Mouse (Mus musculus) E14TG2a.4 (cell line): ENCODE data around the gene Rbak.
A peak's percentile ranks its signal among the peaks of the same experiment; 100 is the strongest.
"Not testable (repeated sequence)": the region's sequence is repeated elsewhere in the genome, so short reads cannot be mapped to it uniquely, and the experiment has no call there.

Experiments used
- H3K27me3 ChIP-seq: 2 replicates; pipeline ENCODE4 v1.6.1; 2014; ENCODE audit warnings: low read length, control low read depth; ENCODE audit not compliant: insufficient read depth
- H3K36me3 ChIP-seq: 2 replicates; pipeline ENCODE4 v1.6.1; 2014; ENCODE audit warnings: low read length, control low read depth; ENCODE audit not compliant: insufficient read depth
- H3K4me1 ChIP-seq: replicated peaks from 2 replicates; pipeline ENCODE4 v1.6.1; 2014; ENCODE audit warnings: low read depth, low read length, control low read depth
- H3K4me3 ChIP-seq: replicated peaks from 2 replicates; pipeline ENCODE4 v1.5.1; 2014; ENCODE audit warnings: mild to moderate bottlenecking, low read length
- H3K9me3 ChIP-seq: 2 replicates; pipeline ENCODE4 v1.6.1; 2014; ENCODE audit warnings: low read length, control low read depth
- CTCF ChIP-seq: conservative IDR thresholded peaks from 2 replicates; pipeline ENCODE4 v1.5.1; 2014; ENCODE audit warnings: low read length
- NANOG ChIP-seq: IDR thresholded peaks from 2 replicates; pipeline ENCODE4 v1.6.1; 2014; ENCODE audit warnings: borderline replicate concordance, low read length, mixed read lengths
- POU5F1 ChIP-seq: IDR thresholded peaks from 2 replicates; pipeline ENCODE4 v1.6.1; 2014; ENCODE audit warnings: low read length, borderline replicate concordance

Rbak gene

DNA sequence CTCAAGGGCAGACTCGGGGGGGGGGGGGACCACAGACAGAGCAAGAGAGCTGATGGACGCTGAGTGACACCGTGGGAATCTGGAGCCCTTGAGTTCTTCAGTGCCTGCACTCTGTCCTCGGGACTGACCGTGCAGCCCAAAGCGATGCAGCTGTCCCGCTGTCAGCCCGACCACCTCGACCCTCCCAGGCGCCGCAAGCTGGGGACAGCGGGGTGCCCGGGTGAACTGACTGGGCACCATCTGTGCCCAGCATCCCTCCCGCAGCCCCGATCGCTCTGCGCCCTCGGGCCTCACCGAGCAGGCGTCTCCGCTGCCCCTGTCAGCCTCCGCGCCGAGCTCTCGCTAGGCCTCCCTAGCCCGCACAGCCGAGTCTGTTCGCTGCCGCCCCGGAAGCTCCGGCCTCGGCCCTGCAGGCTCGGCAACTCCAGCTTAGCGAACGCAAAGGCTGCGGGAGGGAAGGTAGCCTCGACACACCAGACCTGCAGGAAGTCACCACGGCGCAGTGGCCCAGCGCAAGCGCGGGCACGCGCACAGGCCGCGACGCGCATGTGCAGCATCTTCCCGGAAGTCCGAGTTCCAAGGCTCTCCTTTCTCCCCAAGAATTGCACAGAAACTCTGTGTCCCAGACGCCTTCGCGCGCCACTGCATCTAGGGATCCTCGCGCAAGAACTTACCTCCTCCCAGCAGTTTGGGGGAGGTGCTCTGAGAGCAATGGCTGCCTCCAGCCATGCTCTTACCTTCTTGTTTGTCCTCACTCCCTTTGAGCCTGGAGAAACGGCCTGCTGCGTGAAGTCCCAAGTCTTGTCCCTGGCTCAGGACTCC lies at the start of gene Rbak, which contains the start of gene Spdye4b:
Gene Rbak (minus strand): TSS at position 521 of the 822 bp plus-strand sequence.
Gene Spdye4b (plus strand): TSS at position 763 of the 822 bp plus-strand sequence.
- Histone ChIP-seq H3K36me3 (peaks cover 30% of the 10 kb centered on the region), H3K4me3 (peak within 1 kb of the TSS; percentile 91), H3K9me3 (peaks cover 6% of the 10 kb centered on the region), H3K4me1 (peaks cover 13% of the 10 kb centered on the region), H3K27me3 (no peaks in the 10 kb centered on the region; the same call in 1 of the 2 replicates)
- no peak for TF ChIP-seq CTCF
- TF ChIP-seq POU5F1: no peak
- no peak for TF ChIP-seq NANOG

DNA sequence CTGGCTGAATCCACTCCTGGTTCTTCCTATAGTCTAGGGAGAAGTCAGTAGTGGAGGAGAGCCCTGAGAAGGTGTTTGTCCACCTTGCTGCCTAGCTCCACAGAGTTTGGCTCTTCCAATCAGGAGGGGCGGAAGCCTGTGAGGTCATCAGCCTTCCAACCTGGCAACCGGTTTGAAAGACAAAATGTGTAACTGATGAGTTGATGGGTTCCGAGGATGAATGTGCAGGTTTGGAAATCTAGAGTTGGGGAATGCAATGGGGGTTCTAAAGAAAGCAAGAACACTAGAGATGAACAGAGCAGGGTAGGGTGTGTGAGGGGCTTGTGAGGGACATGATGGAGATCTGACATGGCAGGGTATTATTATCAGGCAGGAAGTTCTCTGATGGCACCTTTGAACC lies 46.2 kb upstream of the Rbak start, which contains the start of gene Spdye4a:
Gene Spdye4a (minus strand): TSS at position 101 of the 400 bp plus-strand sequence.
- Histone ChIP-seq H3K27me3 (peaks cover 7% of the 10 kb centered on the region), H3K4me3 (no peak within 1 kb of the TSS), H3K9me3 (no peaks in the 10 kb centered on the region), H3K36me3 (no peaks in the 10 kb centered on the region), H3K4me1 (no peaks in the 10 kb centered on the region)
- no peak for TF ChIP-seq CTCF
- no peak for TF ChIP-seq POU5F1
- no peak for TF ChIP-seq NANOG

DNA sequence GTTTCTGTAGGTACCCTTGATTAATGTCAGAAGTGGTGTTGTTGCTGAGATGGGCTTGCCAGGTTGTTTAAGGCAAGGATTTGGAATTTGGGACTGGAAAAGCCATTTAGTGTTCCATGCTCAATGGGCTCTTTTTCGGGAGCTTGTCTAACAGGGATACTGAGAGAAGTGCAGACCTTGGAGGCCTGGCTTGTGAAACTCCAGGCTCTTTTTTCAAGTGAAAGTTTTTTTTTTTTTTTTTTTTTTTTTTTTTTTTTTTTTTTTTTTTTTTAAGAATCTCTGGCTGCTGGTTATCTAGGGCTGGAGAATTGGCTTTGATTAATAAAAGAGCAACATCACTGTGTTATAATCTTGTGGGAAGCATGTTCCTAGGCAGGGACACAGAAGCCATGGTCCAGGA lies 41.7 kb upstream of the Rbak start:
- Histone ChIP-seq H3K9me3 (no peaks in the 10 kb centered on the region), H3K4me1 (no peaks in the 10 kb centered on the region; the same call in 1 of the 2 replicates)

DNA sequence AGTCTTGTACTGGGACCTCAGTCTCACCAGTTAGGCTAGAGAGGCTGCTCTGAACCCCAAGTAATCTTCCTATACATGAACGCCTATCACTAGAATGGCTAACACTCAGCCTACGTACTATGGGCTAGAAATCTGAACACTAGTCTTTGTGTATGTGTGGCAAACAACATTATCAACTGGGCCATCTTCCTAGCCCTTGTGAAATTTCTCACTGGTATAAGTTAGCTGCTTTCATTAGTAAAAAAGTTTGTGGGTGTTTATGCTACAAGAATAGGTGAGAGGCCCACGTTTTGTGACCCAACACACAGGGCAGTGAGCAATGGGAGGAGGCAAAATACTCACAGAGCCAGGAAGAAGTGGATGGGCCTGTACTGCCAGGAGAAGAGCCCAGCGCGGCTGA lies 40.4 kb upstream of the Rbak start:
- peaks cover 3% of the 10 kb centered on the region for H3K27me3 ChIP-seq
- no peaks in the 10 kb centered on the region; the same call in 1 of the 2 replicates for H3K4me1 ChIP-seq
- no peaks in the 10 kb centered on the region for H3K36me3 ChIP-seq
- H3K4me3 ChIP-seq: no peak overlapping the region
- no peak for TF ChIP-seq NANOG
- no peak for TF ChIP-seq POU5F1
- TF ChIP-seq CTCF: no peak
- H3K9me3 ChIP-seq: no peaks in the 10 kb centered on the region

More for the DNA sequence above, 41.7 kb upstream of the Rbak start:
- TF ChIP-seq POU5F1: no peak
- TF ChIP-seq NANOG: no peak
- TF ChIP-seq CTCF: no peak
- Histone ChIP-seq H3K4me3 (no peak overlapping the region), H3K36me3 (no peaks in the 10 kb centered on the region), H3K27me3 (peaks cover 7% of the 10 kb centered on the region)

DNA sequence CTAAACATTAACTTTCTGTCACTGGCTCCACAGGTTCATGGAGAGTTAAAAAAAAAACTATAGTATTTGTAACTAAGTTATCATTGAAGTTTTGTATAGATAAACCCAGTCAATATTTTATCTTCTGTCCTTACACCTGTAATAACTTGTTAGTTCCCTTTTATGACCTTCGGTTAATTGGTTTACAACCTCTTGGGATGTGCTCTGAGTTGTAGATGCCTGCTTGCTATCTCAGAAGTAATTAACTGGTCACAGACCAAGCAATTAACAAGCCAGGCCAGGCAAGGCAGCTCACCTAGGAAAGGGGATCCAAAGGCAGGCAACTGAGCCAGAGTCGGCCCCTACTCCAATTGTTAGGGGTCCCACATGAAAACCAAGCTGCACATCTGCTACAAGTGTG lies 33.3 kb upstream of the Rbak start:
- no peak for TF ChIP-seq NANOG
- no peak for TF ChIP-seq CTCF
- no peak for TF ChIP-seq POU5F1
- Histone ChIP-seq H3K4me1 (no peaks in the 10 kb centered on the region; the same call in 1 of the 2 replicates), H3K27me3 (no peaks in the 10 kb centered on the region), H3K9me3 (peaks cover 36% of the 10 kb centered on the region), H3K36me3 (no peaks in the 10 kb centered on the region), H3K4me3 (no peak overlapping the region)

DNA sequence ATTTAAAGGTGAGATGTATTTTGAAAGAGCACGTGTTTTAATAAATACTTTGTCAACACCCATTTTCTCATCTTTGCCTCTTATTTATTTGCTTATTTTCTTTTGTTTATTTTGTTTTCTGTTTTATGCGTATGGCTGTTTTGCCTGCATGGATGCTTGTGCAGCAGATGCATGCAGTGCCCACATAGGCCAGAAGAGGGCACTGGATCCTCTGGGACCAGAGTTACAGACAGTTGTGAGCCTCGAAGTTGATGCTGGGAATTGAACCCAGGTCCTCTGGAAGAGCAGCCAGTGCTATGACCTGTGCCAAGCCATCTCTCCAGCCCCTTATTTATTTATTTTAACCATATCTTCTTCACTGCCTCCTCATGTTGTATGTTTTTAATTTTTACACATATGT lies 24.4 kb upstream of the Rbak start:
- Histone ChIP-seq H3K9me3 (peaks cover 53% of the 10 kb centered on the region), H3K4me1 (no peaks in the 10 kb centered on the region), H3K27me3 (no peaks in the 10 kb centered on the region), H3K36me3 (no peaks in the 10 kb centered on the region), H3K4me3 (no peak overlapping the region)
- TF ChIP-seq NANOG (no peak), CTCF (peak; percentile 30)

DNA sequence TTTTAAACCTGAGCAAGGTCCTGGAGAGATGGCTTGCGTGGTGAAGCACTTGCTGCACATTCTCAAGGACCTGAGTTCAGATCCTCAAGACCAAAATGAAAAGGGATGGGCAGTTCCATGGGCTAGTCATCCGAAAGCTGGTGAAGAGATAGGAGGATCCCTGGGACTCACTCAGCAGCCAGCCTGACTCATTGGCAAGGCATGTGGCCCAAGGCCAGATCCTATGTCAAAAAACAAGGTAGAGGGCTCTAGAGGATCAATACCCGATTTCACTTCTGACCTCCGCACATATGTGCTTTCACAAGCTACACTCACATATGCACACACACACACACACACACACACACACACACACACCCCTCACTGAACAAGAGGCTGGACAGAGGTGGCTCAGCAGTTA lies 15.9 kb upstream of the Rbak start:
- Histone ChIP-seq H3K36me3 (no peaks in the 10 kb centered on the region), H3K4me3 (no peak overlapping the region), H3K27me3 (no peaks in the 10 kb centered on the region; the same call in none of the 2 replicates), H3K9me3 (peaks cover 14% of the 10 kb centered on the region), H3K4me1 (no peaks in the 10 kb centered on the region)
- TF ChIP-seq CTCF: no peak
- no peak for TF ChIP-seq POU5F1
- TF ChIP-seq NANOG: no peak

DNA sequence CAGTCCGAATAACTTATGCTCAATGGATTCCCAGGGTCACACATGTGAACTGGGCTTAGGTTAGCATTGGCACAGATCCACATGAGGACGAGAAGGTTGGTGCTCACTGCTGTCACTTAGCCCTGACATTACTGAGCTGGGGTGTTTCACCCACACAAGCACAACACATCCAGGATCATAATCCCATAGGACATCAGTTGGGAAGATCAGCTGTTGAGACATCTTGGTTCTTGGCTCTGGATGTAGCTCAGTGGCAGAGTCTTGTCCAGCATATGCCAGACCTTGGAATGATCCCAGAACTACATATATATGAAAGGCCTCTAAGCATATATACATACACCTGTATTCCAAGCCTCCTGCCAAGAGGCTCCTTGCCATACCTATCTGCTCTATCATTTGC lies 14.6 kb upstream of the Rbak start:
- Histone ChIP-seq H3K27me3 (no peaks in the 10 kb centered on the region; the same call in none of the 2 replicates), H3K9me3 (peaks cover 14% of the 10 kb centered on the region), H3K4me3 (no peak overlapping the region), H3K4me1 (no peaks in the 10 kb centered on the region), H3K36me3 (no peaks in the 10 kb centered on the region)
- TF ChIP-seq CTCF (no peak), NANOG (no peak), POU5F1 (no peak)

DNA sequence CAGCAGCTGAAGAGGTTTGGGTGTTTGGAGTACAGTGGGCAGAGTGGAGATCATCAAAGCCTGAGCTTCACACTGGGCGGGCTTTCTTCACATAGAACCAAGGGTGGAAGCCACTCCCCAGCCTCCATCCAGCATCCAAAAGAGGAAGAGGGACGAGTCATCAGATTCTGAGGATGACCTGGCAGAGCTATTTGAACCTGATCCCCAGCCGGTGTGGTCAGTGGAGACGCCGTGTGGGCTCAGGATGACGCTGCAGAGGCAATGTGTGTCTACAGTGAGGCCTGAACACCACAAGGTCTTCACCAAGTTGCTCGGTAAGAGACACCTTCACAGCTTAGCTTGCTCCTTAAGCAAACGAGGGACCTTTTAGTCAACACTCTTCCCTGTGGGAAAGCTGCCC lies 14.2 kb upstream of the Rbak start:
- H3K36me3 ChIP-seq, H3K4me3 ChIP-seq, H3K4me1 ChIP-seq, H3K27me3 ChIP-seq: not testable (repeated sequence)
- H3K9me3 ChIP-seq: peaks cover 14% of the 10 kb centered on the region
